Mouse (Mus musculus): Measurements from ENCODE around the gene Plac8. TPM values are rescaled to one million over a fixed set of nuclear protein-coding genes. Genes with fewer than 3 reads are reported as not detected.

Gene Plac8
- not detected in 2 replicates for polyA plus RNA-seq (2012; ENCODE audit: insufficient read depth, insufficient read length, low replicate concordance, missing spikeins)

DNA sequence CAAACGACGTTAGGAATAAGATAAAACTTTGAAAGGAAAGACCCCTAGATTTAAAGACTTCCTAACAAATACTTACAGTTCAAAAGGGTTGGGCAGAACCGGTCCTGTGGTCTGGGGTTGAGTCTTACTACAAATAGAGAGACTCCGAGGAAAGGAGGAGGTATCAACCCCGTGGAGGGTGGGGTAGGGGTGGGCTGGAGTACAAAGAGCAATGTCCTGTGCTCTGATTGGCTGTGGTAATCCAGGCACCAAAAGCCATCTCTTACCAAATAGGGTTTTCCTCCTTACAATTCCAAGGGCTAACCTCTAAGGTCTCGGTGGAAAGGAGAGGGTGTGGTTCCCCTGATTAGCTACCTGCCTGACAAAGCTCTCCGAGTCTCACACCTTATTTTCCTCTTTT, at the start of gene Plac8:
Gene Plac8 (minus strand): TSS at position 177 of the 400 bp plus-strand sequence.
- TF ChIP-seq POLR2A (IDR thresholded peaks at IDR 0.05; ENCODE audit: insufficient read depth, low read depth, low read length), result no peak
- TF ChIP-seq CTCF (IDR thresholded peaks at IDR 0.05; ENCODE audit: insufficient read depth, low read depth, low read length), result no peak
- WGBS, result 38% methylated on average over 7 of the region's 7 CpGs
- Histone ChIP-seq H3K4me3 (ENCODE audit: insufficient read depth, low read depth, low read length) (no peak within 1 kb of the TSS), H3K4me1 (ENCODE audit: control insufficient read depth, insufficient read depth, low read length) (no peaks in the 10 kb centered on the region; the same call in 1 of the 2 replicates), H3K27ac (ENCODE audit: insufficient read depth, low read depth, low read length) (no peak within 1 kb of the TSS)

GRCm38 (mm10) chr5:100620952-100621351, 48.9 kb upstream of the Plac8 start:
- Histone ChIP-seq H3K27ac (ENCODE audit: insufficient read depth, low read depth, low read length) (no peak overlapping the region), H3K4me3 (ENCODE audit: insufficient read depth, low read depth, low read length) (no peak overlapping the region), H3K4me1 (ENCODE audit: control insufficient read depth, insufficient read depth, low read length) (no peaks in the 10 kb centered on the region)
- no peak for TF ChIP-seq POLR2A (IDR thresholded peaks at IDR 0.05; ENCODE audit: insufficient read depth, low read depth, low read length)
- TF ChIP-seq CTCF (IDR thresholded peaks at IDR 0.05; ENCODE audit: insufficient read depth, low read depth, low read length), result no peak
- WGBS, result 78% methylated on average over 9 of the region's 9 CpGs

DNA sequence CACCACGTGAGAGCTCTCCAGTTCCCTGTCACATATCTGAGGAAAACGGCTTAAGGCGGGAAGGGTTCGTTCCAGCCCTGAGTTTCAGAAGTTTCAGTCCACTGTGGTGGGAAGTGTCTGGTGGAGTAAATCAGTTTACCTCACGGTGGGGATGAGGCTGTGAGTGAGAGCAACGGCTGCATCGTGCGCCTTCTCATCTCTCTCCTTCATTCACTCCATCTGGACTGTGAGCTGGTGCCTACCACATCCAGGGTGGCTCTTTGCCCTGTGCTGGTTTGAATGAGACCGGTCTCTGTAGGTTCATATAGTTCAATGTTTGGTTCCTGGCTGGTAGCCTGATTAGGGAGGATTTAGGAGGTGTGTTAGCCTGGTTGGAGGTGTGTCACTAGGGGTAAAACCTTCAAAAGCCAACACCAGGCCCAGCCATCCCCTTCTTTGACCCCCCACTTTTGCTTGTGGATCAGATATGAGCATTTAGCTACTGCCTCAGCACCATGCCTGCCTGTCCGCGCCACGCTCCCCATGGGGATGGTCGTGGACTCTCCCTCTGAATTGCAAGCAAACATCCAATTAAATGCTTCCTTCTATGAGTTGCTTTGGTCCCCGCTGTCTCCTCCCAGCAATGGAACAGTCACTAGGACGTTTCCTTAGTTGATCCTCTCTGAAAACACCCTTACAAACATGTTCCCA, 47.7 kb upstream of the Plac8 start:
- H3K27ac ChIP-seq (ENCODE audit: insufficient read depth, low read depth, low read length), result no peak overlapping the region

DNA sequence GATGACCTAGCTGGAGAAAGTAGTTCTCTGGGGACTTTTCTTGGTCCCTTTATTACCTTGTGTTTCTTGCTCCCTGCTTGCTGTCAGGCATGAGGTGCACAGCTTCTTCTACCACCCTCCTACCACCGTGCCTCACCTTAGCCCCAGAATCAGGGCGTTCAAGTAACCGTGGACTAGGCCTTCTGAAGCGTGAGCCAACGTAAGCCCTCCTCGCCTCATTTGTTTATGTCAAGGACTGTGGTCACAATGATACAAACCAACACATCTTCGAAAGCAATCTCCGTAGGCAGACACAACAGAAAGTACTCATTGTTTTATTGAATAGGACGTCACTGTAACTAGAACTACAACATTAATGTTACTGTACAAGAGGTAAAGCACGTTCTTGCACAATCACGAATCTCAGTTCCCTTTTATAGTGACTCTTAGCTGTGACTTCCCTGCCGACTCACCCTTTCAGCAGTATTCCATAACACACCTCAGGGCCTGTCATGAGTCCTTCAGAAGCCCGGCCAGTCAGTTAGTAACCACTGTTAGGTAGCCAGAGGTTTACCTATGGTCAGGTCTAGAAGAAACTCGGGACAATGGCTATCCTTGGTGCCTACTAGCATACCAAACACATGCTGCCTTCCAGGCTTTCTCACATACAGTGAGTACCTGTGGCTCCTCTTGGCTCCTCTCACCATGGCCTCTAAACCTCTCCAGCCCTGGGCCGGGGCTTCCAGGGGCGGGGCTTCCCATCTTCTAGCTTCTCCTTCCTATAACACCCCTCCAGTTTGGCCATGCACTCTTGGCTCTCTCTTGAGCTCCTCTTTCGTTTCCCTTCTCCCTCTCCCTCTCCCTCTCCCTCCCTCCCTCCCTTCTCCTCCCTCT, 42.1 kb upstream of the Plac8 start:
- TF ChIP-seq CTCF (IDR thresholded peaks at IDR 0.05; ENCODE audit: insufficient read depth, low read depth, low read length), result no peak
- no peak for TF ChIP-seq POLR2A (IDR thresholded peaks at IDR 0.05; ENCODE audit: insufficient read depth, low read depth, low read length)
- WGBS, result 87% methylated on average over 17 of the region's 17 CpGs
- no peak overlapping the region for H3K27ac ChIP-seq (ENCODE audit: insufficient read depth, low read depth, low read length)
- H3K4me1 ChIP-seq (ENCODE audit: control insufficient read depth, insufficient read depth, low read length), result no peaks in the 10 kb centered on the region
- no peak overlapping the region for H3K4me3 ChIP-seq (ENCODE audit: insufficient read depth, low read depth, low read length)

More for the DNA sequence above, 47.7 kb upstream of the Plac8 start:
- no peak for TF ChIP-seq POLR2A (IDR thresholded peaks at IDR 0.05; ENCODE audit: insufficient read depth, low read depth, low read length)
- no peak for TF ChIP-seq CTCF (IDR thresholded peaks at IDR 0.05; ENCODE audit: insufficient read depth, low read depth, low read length)
- Histone ChIP-seq H3K4me3 (ENCODE audit: insufficient read depth, low read depth, low read length) (no peak overlapping the region), H3K4me1 (ENCODE audit: control insufficient read depth, insufficient read depth, low read length) (no peaks in the 10 kb centered on the region)
- 90% methylated on average over 15 of the region's 15 CpGs for WGBS

DNA sequence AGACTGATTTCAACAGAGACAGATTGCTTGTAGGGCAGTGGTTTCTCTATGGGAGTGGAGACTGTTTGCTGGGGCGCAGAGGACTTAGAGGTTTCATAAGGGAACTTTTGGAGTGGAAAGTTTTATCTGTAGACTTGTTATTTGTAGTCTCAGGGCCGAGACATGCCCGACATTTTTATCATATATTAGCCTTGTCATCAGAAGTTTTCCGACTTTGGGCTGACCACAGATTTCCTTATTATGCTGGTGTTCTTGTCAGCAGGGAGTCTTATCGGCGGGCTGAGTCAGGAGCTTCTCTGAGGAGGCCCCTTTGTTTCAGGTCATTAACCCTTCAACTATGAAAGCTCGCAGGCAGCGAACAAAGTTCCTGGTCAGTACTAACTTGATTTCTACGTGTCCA, 35.8 kb upstream of the Plac8 start:
- H3K4me1 ChIP-seq (ENCODE audit: control insufficient read depth, insufficient read depth, low read length), result no peaks in the 10 kb centered on the region
- H3K4me3 ChIP-seq (ENCODE audit: insufficient read depth, low read depth, low read length), result no peak overlapping the region
- WGBS, result 92% methylated on average over 9 of the region's 9 CpGs
- TF ChIP-seq CTCF (IDR thresholded peaks at IDR 0.05; ENCODE audit: insufficient read depth, low read depth, low read length) (no peak), POLR2A (IDR thresholded peaks at IDR 0.05; ENCODE audit: insufficient read depth, low read depth, low read length) (no peak)
- H3K27ac ChIP-seq (ENCODE audit: insufficient read depth, low read depth, low read length), result no peak overlapping the region

DNA sequence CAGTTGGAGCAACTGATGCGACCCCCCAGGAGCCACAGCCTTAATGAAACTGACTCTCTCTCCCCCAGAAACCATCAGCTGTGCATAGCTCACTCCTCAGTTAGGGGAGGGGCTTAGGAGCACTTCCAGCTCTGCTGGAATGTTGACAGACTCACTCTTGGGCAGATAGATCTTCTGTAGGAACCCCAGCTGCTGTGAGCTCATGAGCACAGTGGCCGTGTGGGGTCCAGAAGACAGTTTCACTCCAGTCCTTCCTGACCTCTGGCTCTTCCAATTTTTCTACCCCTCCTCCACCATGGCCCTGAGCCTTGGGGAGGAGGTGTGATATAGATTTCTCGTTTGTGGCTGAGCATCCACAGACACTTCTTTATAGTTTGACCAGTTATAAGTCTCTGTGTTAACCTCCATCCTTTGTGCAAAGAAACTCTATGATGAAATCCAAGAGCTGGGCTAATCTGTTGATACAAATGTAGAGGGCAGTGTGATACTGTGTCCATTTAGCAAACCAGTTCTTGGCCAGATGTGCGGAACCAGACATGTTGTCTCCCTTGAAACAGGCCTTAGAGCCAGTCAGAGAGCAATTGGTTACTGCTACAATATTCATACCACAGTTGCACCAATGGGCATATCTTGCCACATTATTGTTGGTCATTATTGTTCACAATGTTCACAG, 35.2 kb upstream of the Plac8 start:
- no peak for TF ChIP-seq CTCF (IDR thresholded peaks at IDR 0.05; ENCODE audit: insufficient read depth, low read depth, low read length)
- TF ChIP-seq POLR2A (IDR thresholded peaks at IDR 0.05; ENCODE audit: insufficient read depth, low read depth, low read length), result no peak
- WGBS, result 79% methylated on average over 4 of the region's 4 CpGs
- no peaks in the 10 kb centered on the region for H3K4me1 ChIP-seq (ENCODE audit: control insufficient read depth, insufficient read depth, low read length)
- H3K4me3 ChIP-seq (ENCODE audit: insufficient read depth, low read depth, low read length), result no peak overlapping the region
- H3K27ac ChIP-seq (ENCODE audit: insufficient read depth, low read depth, low read length), result no peak overlapping the region

- Histone ChIP-seq H3K27ac (ENCODE audit: insufficient read depth, low read depth, low read length) (no peak overlapping the region), H3K4me3 (ENCODE audit: insufficient read depth, low read depth, low read length) (no peak overlapping the region), H3K4me1 (ENCODE audit: control insufficient read depth, insufficient read depth, low read length) (no peaks in the 10 kb centered on the region)
- WGBS, result 41% methylated on average over 9 of the region's 9 CpGs
- no peak for TF ChIP-seq CTCF (IDR thresholded peaks at IDR 0.05; ENCODE audit: insufficient read depth, low read depth, low read length)
- no peak for TF ChIP-seq POLR2A (IDR thresholded peaks at IDR 0.05; ENCODE audit: insufficient read depth, low read depth, low read length)
Measured at GRCm38 (mm10) chr5:100605828-100606229, 33.8 kb upstream of the Plac8 start.

- Histone ChIP-seq H3K27ac (ENCODE audit: insufficient read depth, low read depth, low read length) (no peak overlapping the region), H3K4me1 (ENCODE audit: control insufficient read depth, insufficient read depth, low read length) (no peaks in the 10 kb centered on the region), H3K4me3 (ENCODE audit: insufficient read depth, low read depth, low read length) (no peak overlapping the region)
- WGBS, result 82% methylated on average over 4 of the region's 4 CpGs
- TF ChIP-seq CTCF (IDR thresholded peaks at IDR 0.05; ENCODE audit: insufficient read depth, low read depth, low read length) (no peak), POLR2A (IDR thresholded peaks at IDR 0.05; ENCODE audit: insufficient read depth, low read depth, low read length) (no peak)
Measured at GRCm38 (mm10) chr5:100604061-100604460, 32.0 kb upstream of the Plac8 start.
